Mouse (Mus musculus) liver, embryonic 12.5 days (tissue): ENCODE measurements around the gene Aqp11. TPM values are rescaled to one million over a fixed set of nuclear protein-coding genes. Genes with fewer than 3 reads are reported as not detected.

Experiments
- ATAC-seq: fragments of 200-750 bp; cut with Nextera tagmentation; 2 replicates; pipeline ENCODE4 v1.8.0; 2017; ENCODE audit warnings: moderate number of reproducible peaks, mild to moderate bottlenecking, moderate library complexity
- H3K27ac ChIP-seq: fragments of 300-500 bp; sonication (generic); 2 replicates; pipeline ENCODE4 v1.5.1; 2016; ENCODE audit warnings: mild to moderate bottlenecking
- H3K27me3 ChIP-seq: fragments of 300-500 bp; sonication (generic); replicated peaks from 2 replicates; pipeline ENCODE4 v1.6.1; 2016; ENCODE audit warnings: mild to moderate bottlenecking, moderate library complexity
- H3K36me3 ChIP-seq: fragments of 300-500 bp; sonication (generic); 2 replicates; pipeline ENCODE4 v1.6.1; 2016; ENCODE audit warnings: mild to moderate bottlenecking, moderate library complexity
- H3K4me1 ChIP-seq: fragments of 300-500 bp; sonication (generic); 2 replicates; pipeline ENCODE4 v1.6.1; 2016
- H3K4me2 ChIP-seq: fragments of 300-500 bp; sonication (generic); 2 replicates; pipeline ENCODE4 v1.6.1; 2016; ENCODE audit warnings: mild to moderate bottlenecking, moderate library complexity
- H3K4me3 ChIP-seq: fragments of 300-500 bp; sonication (generic); 2 replicates; pipeline ENCODE4 v1.5.1; 2016; ENCODE audit warnings: mild to moderate bottlenecking, moderate library complexity
- H3K9ac ChIP-seq: fragments of 300-500 bp; sonication (generic); 2 replicates; pipeline ENCODE4 v1.6.1; 2016; ENCODE audit warnings: mild to moderate bottlenecking, moderate library complexity
- H3K9me3 ChIP-seq: fragments of 300-500 bp; sonication (generic); replicated peaks from 2 replicates; pipeline ENCODE4 v1.6.1; 2016; ENCODE audit warnings: mild to moderate bottlenecking, moderate library complexity
- WGBS: fragments of 180-500 bp; shearing (Covaris S2); methylation state at CpG from one replicate; pipeline ENCODE4 v1.1.7; 2016; ENCODE audit not compliant: insufficient replicate concordance; 5-methylcytosine and 5-hydroxymethylcytosine counted together
- polyA plus RNA-seq: library from polyadenylated mRNA; unstranded; fragments of >200 nt; fragmentation: Nextera tagmentation; extraction: Ambion mirVana; gene quantifications from 2 replicates; pipeline ENCODE4 v1.2.1, GENCODE M21; 2016

The Aqp11 gene
- polyA plus RNA-seq, result 12.1 and 12.8 TPM in 2 replicates

- WGBS, result 1% methylated on average over 51 of the region's 64 CpGs
- H3K4me1 ChIP-seq, result peaks cover 88% of the 10 kb centered on the region
- H3K4me3 ChIP-seq, result peak within 1 kb of the TSS; percentile 69
- peak; percentile 94 for ATAC-seq
- peak within 1 kb of the TSS; percentile 78 for H3K27ac ChIP-seq
- H3K36me3 ChIP-seq, result no peaks in the 10 kb centered on the region
- no peaks in the 10 kb centered on the region for H3K9me3 ChIP-seq
- no peaks in the 10 kb centered on the region for H3K27me3 ChIP-seq
- H3K4me2 ChIP-seq, result peak within 1 kb of the TSS; percentile 87
- peak within 1 kb of the TSS; percentile 87 for H3K9ac ChIP-seq
Measured at GRCm38 (mm10) chr7:97737638-97738456, at the start of gene Aqp11. Aqp11 (minus strand) TSS chr7:97738289.

GRCm38 (mm10) chr7:97783523-97783922 is 45.4 kb upstream of the Aqp11 start:
- no peak overlapping the region for H3K4me2 ChIP-seq
- H3K36me3 ChIP-seq, result no peaks in the 10 kb centered on the region
- H3K27ac ChIP-seq, result no peak overlapping the region
- 50% methylated on average over 5 of the region's 5 CpGs for WGBS
- no peak overlapping the region for H3K4me3 ChIP-seq
- peaks cover 13% of the 10 kb centered on the region for H3K4me1 ChIP-seq
- peaks cover 39% of the 10 kb centered on the region for H3K27me3 ChIP-seq
- H3K9ac ChIP-seq, result no peak overlapping the region
- H3K9me3 ChIP-seq, result no peaks in the 10 kb centered on the region
- no peak for ATAC-seq

GRCm38 (mm10) chr7:97781496-97781895 is 43.4 kb upstream of the Aqp11 start:
- H3K9me3 ChIP-seq, result 0 out of 2 replicates have a peak, but pooled peaks cover 5% of the 10 kb centered on the region
- H3K36me3 ChIP-seq, result no peaks in the 10 kb centered on the region
- peaks cover 5% of the 10 kb centered on the region; the same call in 1 of the 2 replicates for H3K4me1 ChIP-seq
- WGBS, result 57% methylated on average over 8 of the region's 8 CpGs
- no peak overlapping the region for H3K9ac ChIP-seq
- H3K4me3 ChIP-seq, result no peak overlapping the region
- H3K27me3 ChIP-seq, result peaks cover 20% of the 10 kb centered on the region
- H3K27ac ChIP-seq, result no peak overlapping the region
- no peak overlapping the region for H3K4me2 ChIP-seq
- no peak for ATAC-seq

GRCm38 (mm10) chr7:97780815-97781214 is 42.7 kb upstream of the Aqp11 start:
- Histone ChIP-seq H3K9me3 (0 out of 2 replicates have a peak, but pooled peaks cover 5% of the 10 kb centered on the region), H3K9ac (no peak overlapping the region), H3K4me3 (no peak overlapping the region), H3K4me2 (no peak overlapping the region), H3K4me1 (peaks cover 5% of the 10 kb centered on the region; the same call in 1 of the 2 replicates), H3K27me3 (peaks cover 14% of the 10 kb centered on the region), H3K27ac (no peak overlapping the region), H3K36me3 (no peaks in the 10 kb centered on the region)
- no peak for ATAC-seq
- WGBS, result 7% methylated on average over 1 of the region's 1 CpGs

- no peak overlapping the region for H3K4me3 ChIP-seq
- 0 out of 2 replicates have a peak, but pooled peaks cover 5% of the 10 kb centered on the region for H3K9me3 ChIP-seq
- no peak overlapping the region for H3K27ac ChIP-seq
- WGBS, result 80% methylated on average over 1 of the region's 1 CpGs
- H3K36me3 ChIP-seq, result no peaks in the 10 kb centered on the region
- ATAC-seq, result no peak
- H3K27me3 ChIP-seq, result peaks cover 8% of the 10 kb centered on the region
- H3K4me2 ChIP-seq, result no peak overlapping the region
- no peak overlapping the region for H3K9ac ChIP-seq
- H3K4me1 ChIP-seq, result peaks cover 5% of the 10 kb centered on the region; the same call in 1 of the 2 replicates
Measured at GRCm38 (mm10) chr7:97780222-97780621, 42.1 kb upstream of the Aqp11 start.

GRCm38 (mm10) chr7:97777191-97777590 is 39.1 kb upstream of the Aqp11 start:
- Histone ChIP-seq H3K4me2 (no peak overlapping the region), H3K9ac (no peak overlapping the region), H3K36me3 (no peaks in the 10 kb centered on the region), H3K9me3 (0 out of 2 replicates have a peak, but pooled peaks cover 5% of the 10 kb centered on the region), H3K27me3 (no peaks in the 10 kb centered on the region), H3K4me3 (no peak overlapping the region), H3K27ac (no peak overlapping the region), H3K4me1 (peaks cover 5% of the 10 kb centered on the region; the same call in 1 of the 2 replicates)
- WGBS, result 70% methylated on average over 4 of the region's 4 CpGs
- ATAC-seq, result no peak

GRCm38 (mm10) chr7:97775923-97776322 is 37.8 kb upstream of the Aqp11 start:
- H3K27me3 ChIP-seq, result no peaks in the 10 kb centered on the region
- H3K36me3 ChIP-seq, result no peaks in the 10 kb centered on the region
- 0 out of 2 replicates have a peak, but pooled peaks cover 5% of the 10 kb centered on the region for H3K9me3 ChIP-seq
- peaks cover 4% of the 10 kb centered on the region; the same call in 1 of the 2 replicates for H3K4me1 ChIP-seq
- no peak overlapping the region for H3K4me2 ChIP-seq
- no peak overlapping the region for H3K27ac ChIP-seq
- H3K4me3 ChIP-seq, result no peak overlapping the region
- H3K9ac ChIP-seq, result no peak overlapping the region
- no peak for ATAC-seq
- WGBS, result 57% methylated on average over 2 of the region's 2 CpGs

- no peak for ATAC-seq
- no peaks in the 10 kb centered on the region for H3K36me3 ChIP-seq
- no peak overlapping the region for H3K9ac ChIP-seq
- H3K4me3 ChIP-seq, result no peak overlapping the region
- H3K27me3 ChIP-seq, result no peaks in the 10 kb centered on the region
- no peak overlapping the region for H3K4me2 ChIP-seq
- WGBS, result 67% methylated on average over 3 of the region's 3 CpGs
- no peaks in the 10 kb centered on the region for H3K4me1 ChIP-seq
- H3K27ac ChIP-seq, result no peak overlapping the region
- 0 out of 2 replicates have a peak, but pooled peaks cover 5% of the 10 kb centered on the region for H3K9me3 ChIP-seq
Measured at GRCm38 (mm10) chr7:97775380-97775779, 37.3 kb upstream of the Aqp11 start.

GRCm38 (mm10) chr7:97770841-97771620 is 32.9 kb upstream of the Aqp11 start:
- WGBS, result 74% methylated on average over 6 of the region's 6 CpGs
- no peak for ATAC-seq

GRCm38 (mm10) chr7:97769020-97769419 is 30.9 kb upstream of the Aqp11 start:
- Histone ChIP-seq H3K27me3 (no peaks in the 10 kb centered on the region), H3K4me3 (no peak overlapping the region), H3K27ac (peak overlapping the region; percentile 40; the same call in 1 of the 2 replicates), H3K9me3 (no peaks in the 10 kb centered on the region), H3K9ac (no peak overlapping the region), H3K4me1 (peaks cover 22% of the 10 kb centered on the region), H3K36me3 (no peaks in the 10 kb centered on the region), H3K4me2 (no peak overlapping the region)
- peak; percentile 59; the same call in 1 of the 2 replicates for ATAC-seq
- 39% methylated on average over 4 of the region's 4 CpGs for WGBS

More at GRCm38 (mm10) chr7:97770841-97771620, 32.9 kb upstream of the Aqp11 start:
- no peak overlapping the region for H3K4me2 ChIP-seq
- no peaks in the 10 kb centered on the region for H3K36me3 ChIP-seq
- H3K4me3 ChIP-seq, result no peak overlapping the region
- no peak overlapping the region for H3K27ac ChIP-seq
- peaks cover 22% of the 10 kb centered on the region for H3K4me1 ChIP-seq
- no peak overlapping the region for H3K9ac ChIP-seq
- H3K27me3 ChIP-seq, result no peaks in the 10 kb centered on the region
- no peaks in the 10 kb centered on the region for H3K9me3 ChIP-seq

- Histone ChIP-seq H3K9me3 (no peaks in the 10 kb centered on the region), H3K4me2 (no peak overlapping the region), H3K36me3 (no peaks in the 10 kb centered on the region), H3K27ac (no peak overlapping the region), H3K9ac (no peak overlapping the region), H3K4me3 (no peak overlapping the region), H3K4me1 (peaks cover 22% of the 10 kb centered on the region), H3K27me3 (no peaks in the 10 kb centered on the region)
- no peak for ATAC-seq
- 67% methylated on average over 8 of the region's 8 CpGs for WGBS
Measured at GRCm38 (mm10) chr7:97767841-97768240, 29.8 kb upstream of the Aqp11 start.
